Mouse (Mus musculus) olfactory bulb, adult 2 months (tissue): ENCODE results near the gene Ap5b1.

Experiments used
- CTCF ChIP-seq: fragments of 200-500 bp; IDR thresholded peaks from 2 replicates; pipeline ENCODE4 v1.5.1; 2012; ENCODE audit warnings: low read depth, mild to moderate bottlenecking, low read length, moderate library complexity; ENCODE audit not compliant: insufficient read depth
- POLR2A ChIP-seq: fragments of 200-500 bp; IDR thresholded peaks from 2 replicates; pipeline ENCODE4 v1.6.1; 2012; ENCODE audit warnings: mild to moderate bottlenecking, low read depth, low read length, moderate library complexity; ENCODE audit not compliant: insufficient read depth

DNA sequence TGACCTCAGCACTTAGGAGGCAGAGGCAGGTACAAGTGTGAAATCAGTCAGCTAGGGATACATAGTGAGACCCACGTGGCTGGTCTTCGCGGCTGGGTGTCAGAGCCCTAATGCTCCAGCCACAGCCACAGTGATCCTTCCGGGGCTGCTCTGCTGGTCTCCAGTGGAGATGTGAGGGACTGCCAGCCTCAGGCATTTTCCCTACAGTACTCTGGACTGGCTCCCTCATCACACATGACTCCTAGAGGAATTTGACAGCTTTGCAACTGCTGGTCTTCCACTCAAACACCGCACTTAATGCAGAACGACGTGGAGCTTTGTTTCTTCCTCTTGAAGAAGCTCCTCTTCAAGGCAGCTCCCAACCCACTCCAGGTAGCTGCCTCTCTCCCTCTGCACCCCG lies 38.4 kb downstream of the Ap5b1 start:
- TF ChIP-seq CTCF (no peak), POLR2A (no peak)
